Mouse (Mus musculus) layer of hippocampus, postnatal 36 days (tissue): ENCODE results near the gene Pnrc1. TPM values are rescaled to one million over a fixed set of nuclear protein-coding genes. Genes with fewer than 3 reads are reported as not detected.

Source experiments
- DNase-seq, 2 experiments: peaks; one replicate each; pipeline ENCODE4 v3.0.0; 2022
- total RNA-seq, 2 experiments: library from RNA; stranded (reverse); gene quantifications; 2 replicates each; pipeline ENCODE4 v1.2.3; 2021

Pnrc1 gene
- total RNA-seq, 2 experiments from 2014 or later = 137 to 151 TPM

- DNase-seq = no peak
Measured at GRCm38 (mm10) chr4:33221847-33222246, 68.1 kb downstream of the Pnrc1 start.

- peak; percentile 35 to 50 for DNase-seq
Measured at GRCm38 (mm10) chr4:33208881-33209841, 80.8 kb downstream of the Pnrc1 start, which contains the start of gene Srsf12. Srsf12 (plus strand) TSS chr4:33208991.

GRCm38 (mm10) chr4:33207551-33207950, 82.4 kb downstream of the Pnrc1 start:
- no peak for DNase-seq

- DNase-seq = peak; percentile 20 to 51
Measured at GRCm38 (mm10) chr4:33204682-33205081, 85.3 kb downstream of the Pnrc1 start.

- no peak for DNase-seq
Measured at GRCm38 (mm10) chr4:33198117-33198516, 91.8 kb downstream of the Pnrc1 start.

Other genes with a start within 250 kb of the Pnrc1 start
- gene Gabrr2, start 227.2 kb downstream of the Pnrc1 start, total RNA-seq = under 1 TPM; 0.85 to 0.96 TPM
- under 1 TPM in 1 of 2 experiments, not detected in 1; 0.20 TPM for gene Gabrr1, start 157.6 kb downstream of the Pnrc1 start, total RNA-seq
- gene Pm20d2, start 100.4 kb downstream of the Pnrc1 start, total RNA-seq = 1 to 10 TPM; 7.9 to 9.9 TPM
- gene Srsf12, start 81.2 kb downstream of the Pnrc1 start, total RNA-seq = 10 to 100 TPM; 26.9 to 28.7 TPM
- gene Rngtt, start 20.1 kb upstream of the Pnrc1 start, total RNA-seq = 10 to 100 TPM; 29.0 to 29.7 TPM